Mouse (Mus musculus): Measurements from ENCODE around the gene Igf2bp2. TPM values are rescaled to one million over a fixed set of nuclear protein-coding genes. Genes with fewer than 3 reads are reported as not detected.

The Igf2bp2 gene
- polyA plus RNA-seq, 1 experiment from 2014 or later = 139 TPM

GRCm38 (mm10) chr16:22107897-22108516, 55.1 kb downstream of the Igf2bp2 start:
- H3K4me1 ChIP-seq (replicated peaks; ENCODE audit: control insufficient read depth, insufficient read depth, low read length) = no peaks in the 10 kb centered on the region
- no peaks in the 10 kb centered on the region for H3K9me3 ChIP-seq (ENCODE audit: control insufficient read depth, low read length)
- no peaks in the 10 kb centered on the region for H3K27me3 ChIP-seq (replicated peaks; ENCODE audit: control insufficient read depth, insufficient read depth, low read length)
- ATAC-seq (replicated peaks; ENCODE audit: low FRiP score, low TSS enrichment, low read depth) (no peak), DNase-seq (ENCODE audit: low spot score) (no peak)
- no peak overlapping the region for H3K27ac ChIP-seq (ENCODE audit: low read depth)
- no peak overlapping the region for H3K9ac ChIP-seq (ENCODE audit: low read length)
- no peak overlapping the region for H3K4me3 ChIP-seq (ENCODE audit: low read depth, low read length)
- no peaks in the 10 kb centered on the region for H3K36me3 ChIP-seq (ENCODE audit: control insufficient read depth, insufficient read depth, low read length)
- WGBS = 64% methylated on average over 7 of the region's 7 CpGs
- no peak overlapping the region for H3K4me2 ChIP-seq (ENCODE audit: low read length)

GRCm38 (mm10) chr16:22106012-22106584, 57.0 kb downstream of the Igf2bp2 start:
- Histone ChIP-seq H3K27ac (ENCODE audit: low read depth) (no peak overlapping the region), H3K4me1 (replicated peaks; ENCODE audit: control insufficient read depth, insufficient read depth, low read length) (no peaks in the 10 kb centered on the region), H3K36me3 (ENCODE audit: control insufficient read depth, insufficient read depth, low read length) (0 out of 2 replicates have a peak, but pooled peaks cover 5% of the 10 kb centered on the region), H3K4me2 (ENCODE audit: low read length) (no peak overlapping the region), H3K27me3 (replicated peaks; ENCODE audit: control insufficient read depth, insufficient read depth, low read length) (no peaks in the 10 kb centered on the region), H3K9ac (ENCODE audit: low read length) (no peak overlapping the region), H3K4me3 (ENCODE audit: low read depth, low read length) (no peak overlapping the region), H3K9me3 (ENCODE audit: control insufficient read depth, low read length) (no peaks in the 10 kb centered on the region)
- ATAC-seq (replicated peaks; ENCODE audit: low FRiP score, low TSS enrichment, low read depth) (no peak), DNase-seq (ENCODE audit: low spot score) (no peak)
- WGBS = 85% methylated on average over 6 of the region's 6 CpGs

GRCm38 (mm10) chr16:22100067-22100466, 63.0 kb downstream of the Igf2bp2 start:
- DNase-seq (ENCODE audit: low spot score) (peak; percentile 42), ATAC-seq (replicated peaks; ENCODE audit: low FRiP score, low TSS enrichment, low read depth) (no peak)
- Histone ChIP-seq H3K4me1 (replicated peaks; ENCODE audit: control insufficient read depth, insufficient read depth, low read length) (no peaks in the 10 kb centered on the region), H3K36me3 (ENCODE audit: control insufficient read depth, insufficient read depth, low read length) (0 out of 2 replicates have a peak, but pooled peaks cover 5% of the 10 kb centered on the region), H3K27me3 (replicated peaks; ENCODE audit: control insufficient read depth, insufficient read depth, low read length) (no peaks in the 10 kb centered on the region), H3K27ac (ENCODE audit: low read depth) (no peak overlapping the region), H3K9me3 (ENCODE audit: control insufficient read depth, low read length) (no peaks in the 10 kb centered on the region), H3K4me3 (ENCODE audit: low read depth, low read length) (no peak overlapping the region), H3K4me2 (ENCODE audit: low read length) (no peak overlapping the region), H3K9ac (ENCODE audit: low read length) (no peak overlapping the region)
- 80% methylated on average over 2 of the region's 2 CpGs for WGBS

- ATAC-seq (replicated peaks; ENCODE audit: low FRiP score, low TSS enrichment, low read depth) (no peak), DNase-seq (ENCODE audit: low spot score) (peak; percentile 41)
- H3K4me1 ChIP-seq (replicated peaks; ENCODE audit: control insufficient read depth, insufficient read depth, low read length) = no peaks in the 10 kb centered on the region
- no peak overlapping the region for H3K4me3 ChIP-seq (ENCODE audit: low read depth, low read length)
- H3K9me3 ChIP-seq (ENCODE audit: control insufficient read depth, low read length) = no peaks in the 10 kb centered on the region
- H3K36me3 ChIP-seq (ENCODE audit: control insufficient read depth, insufficient read depth, low read length) = 0 out of 2 replicates have a peak, but pooled peaks cover 5% of the 10 kb centered on the region
- H3K9ac ChIP-seq (ENCODE audit: low read length) = no peak overlapping the region
- no peaks in the 10 kb centered on the region for H3K27me3 ChIP-seq (replicated peaks; ENCODE audit: control insufficient read depth, insufficient read depth, low read length)
- no peak overlapping the region for H3K4me2 ChIP-seq (ENCODE audit: low read length)
- no peak overlapping the region for H3K27ac ChIP-seq (ENCODE audit: low read depth)
- 56% methylated on average over 7 of the region's 7 CpGs for WGBS
Observed at GRCm38 (mm10) chr16:22097659-22098058, 65.4 kb downstream of the Igf2bp2 start.

- Histone ChIP-seq H3K9ac (ENCODE audit: low read length) (no peak overlapping the region), H3K27me3 (replicated peaks; ENCODE audit: control insufficient read depth, insufficient read depth, low read length) (no peaks in the 10 kb centered on the region), H3K9me3 (ENCODE audit: control insufficient read depth, low read length) (no peaks in the 10 kb centered on the region), H3K4me3 (ENCODE audit: low read depth, low read length) (no peak overlapping the region), H3K4me2 (ENCODE audit: low read length) (no peak overlapping the region), H3K36me3 (ENCODE audit: control insufficient read depth, insufficient read depth, low read length) (no peaks in the 10 kb centered on the region), H3K4me1 (replicated peaks; ENCODE audit: control insufficient read depth, insufficient read depth, low read length) (no peaks in the 10 kb centered on the region), H3K27ac (ENCODE audit: low read depth) (no peak overlapping the region)
- DNase-seq (ENCODE audit: low spot score) = no peak
- ATAC-seq (replicated peaks; ENCODE audit: low FRiP score, low TSS enrichment, low read depth) = no peak
- 95% methylated on average over 1 of the region's 1 CpGs for WGBS
Observed at GRCm38 (mm10) chr16:22095751-22096150, 67.3 kb downstream of the Igf2bp2 start.

- Histone ChIP-seq H3K4me1 (replicated peaks; ENCODE audit: control insufficient read depth, insufficient read depth, low read length) (no peaks in the 10 kb centered on the region), H3K9ac (ENCODE audit: low read length) (no peak overlapping the region), H3K36me3 (ENCODE audit: control insufficient read depth, insufficient read depth, low read length) (peaks cover 22% of the 10 kb centered on the region), H3K27me3 (replicated peaks; ENCODE audit: control insufficient read depth, insufficient read depth, low read length) (no peaks in the 10 kb centered on the region), H3K27ac (ENCODE audit: low read depth) (no peak overlapping the region), H3K4me3 (ENCODE audit: low read depth, low read length) (no peak overlapping the region), H3K9me3 (ENCODE audit: control insufficient read depth, low read length) (no peaks in the 10 kb centered on the region), H3K4me2 (ENCODE audit: low read length) (no peak overlapping the region)
- ATAC-seq (replicated peaks; ENCODE audit: low FRiP score, low TSS enrichment, low read depth) (no peak), DNase-seq (ENCODE audit: low spot score) (no peak)
- 75% methylated on average over 3 of the region's 3 CpGs for WGBS
Observed at GRCm38 (mm10) chr16:22091255-22091783, 71.8 kb downstream of the Igf2bp2 start.

GRCm38 (mm10) chr16:22085411-22085810, 77.7 kb downstream of the Igf2bp2 start:
- Histone ChIP-seq H3K27ac (ENCODE audit: low read depth) (no peak overlapping the region), H3K27me3 (replicated peaks; ENCODE audit: control insufficient read depth, insufficient read depth, low read length) (no peaks in the 10 kb centered on the region), H3K4me3 (ENCODE audit: low read depth, low read length) (no peak overlapping the region), H3K4me2 (ENCODE audit: low read length) (no peak overlapping the region), H3K9me3 (ENCODE audit: control insufficient read depth, low read length) (no peaks in the 10 kb centered on the region), H3K9ac (ENCODE audit: low read length) (no peak overlapping the region), H3K36me3 (ENCODE audit: control insufficient read depth, insufficient read depth, low read length) (peaks cover 68% of the 10 kb centered on the region), H3K4me1 (replicated peaks; ENCODE audit: control insufficient read depth, insufficient read depth, low read length) (no peaks in the 10 kb centered on the region)
- DNase-seq (ENCODE audit: low spot score) = no peak
- no peak for ATAC-seq (replicated peaks; ENCODE audit: low FRiP score, low TSS enrichment, low read depth)
- 94% methylated on average over 4 of the region's 4 CpGs for WGBS

GRCm38 (mm10) chr16:22080125-22080710, 82.9 kb downstream of the Igf2bp2 start:
- H3K27ac ChIP-seq (ENCODE audit: low read depth) = no peak overlapping the region
- H3K9me3 ChIP-seq (ENCODE audit: control insufficient read depth, low read length) = no peaks in the 10 kb centered on the region
- H3K27me3 ChIP-seq (replicated peaks; ENCODE audit: control insufficient read depth, insufficient read depth, low read length) = no peaks in the 10 kb centered on the region
- peaks cover 87% of the 10 kb centered on the region for H3K36me3 ChIP-seq (ENCODE audit: control insufficient read depth, insufficient read depth, low read length)
- DNase-seq (ENCODE audit: low spot score) (no peak), ATAC-seq (replicated peaks; ENCODE audit: low FRiP score, low TSS enrichment, low read depth) (no peak)
- no peak overlapping the region for H3K4me3 ChIP-seq (ENCODE audit: low read depth, low read length)
- H3K9ac ChIP-seq (ENCODE audit: low read length) = no peak overlapping the region
- 84% methylated on average over 12 of the region's 12 CpGs for WGBS
- no peak overlapping the region for H3K4me2 ChIP-seq (ENCODE audit: low read length)
- no peaks in the 10 kb centered on the region for H3K4me1 ChIP-seq (replicated peaks; ENCODE audit: control insufficient read depth, insufficient read depth, low read length)

Measured in intestine, embryonic 14.5 days (tissue).